Mouse (Mus musculus) limb, embryonic 14.5 days (tissue): ENCODE results near the gene Mpped2. TPM values are rescaled to one million over a fixed set of nuclear protein-coding genes. Genes with fewer than 3 reads are reported as not detected.

Source experiments
- ATAC-seq: fragments of 200-750 bp; cut with Nextera tagmentation; 2 replicates; pipeline ENCODE4 v1.8.0; 2017; ENCODE audit warnings: low read depth, moderate number of reproducible peaks, moderate TSS enrichment; ENCODE audit not compliant: low FRiP score
- DNase-seq: peaks from one replicate; pipeline ENCODE4 v3.0.0-alpha.2; 2015; ENCODE audit warnings: low spot score
- H3K27ac ChIP-seq: fragments of 300-500 bp; sonication (generic); replicated peaks from 2 replicates; pipeline ENCODE4 v1.5.1; 2014; ENCODE audit warnings: low read depth, mild to moderate bottlenecking, low read length, moderate library complexity, mixed read lengths
- H3K27me3 ChIP-seq: fragments of 300-500 bp; sonication (generic); 2 replicates; pipeline ENCODE4 v1.6.1; 2014; ENCODE audit warnings: low read length, mixed read lengths; ENCODE audit not compliant: control insufficient read depth, insufficient read depth
- H3K36me3 ChIP-seq: fragments of 300-500 bp; sonication (generic); 2 replicates; pipeline ENCODE4 v1.6.1; 2014; ENCODE audit warnings: mild to moderate bottlenecking, low read length, moderate library complexity, mixed read lengths; ENCODE audit not compliant: control insufficient read depth, insufficient read depth
- H3K4me1 ChIP-seq: fragments of 300-500 bp; sonication (generic); 2 replicates; pipeline ENCODE4 v1.6.1; 2014; ENCODE audit warnings: antibody characterized with exemption, low read length, mixed read lengths; ENCODE audit not compliant: control insufficient read depth, insufficient read depth
- H3K4me2 ChIP-seq: fragments of 300-500 bp; sonication (generic); replicated peaks from 2 replicates; pipeline ENCODE4 v1.6.1; 2014; ENCODE audit warnings: low read depth, mild to moderate bottlenecking, low read length, moderate library complexity; ENCODE audit not compliant: severe bottlenecking
- H3K4me3 ChIP-seq: fragments of 300-500 bp; sonication (generic); replicated peaks from 2 replicates; pipeline ENCODE4 v1.5.1; 2014; ENCODE audit warnings: low read length
- H3K9ac ChIP-seq: fragments of 300-500 bp; sonication (generic); 2 replicates; pipeline ENCODE4 v1.6.1; 2014; ENCODE audit warnings: mild to moderate bottlenecking, low read depth, low read length, moderate library complexity; ENCODE audit not compliant: severe bottlenecking
- H3K9me3 ChIP-seq: fragments of 300-500 bp; sonication (generic); 2 replicates; pipeline ENCODE4 v1.6.1; 2016; ENCODE audit warnings: low read length; ENCODE audit not compliant: control insufficient read depth
- POLR2A ChIP-seq: fragments of 200-500 bp; IDR thresholded peaks from 2 replicates; pipeline ENCODE4 v1.8.0; 2012; ENCODE audit warnings: inconsistent platforms, mild to moderate bottlenecking, moderate library complexity, borderline replicate concordance; ENCODE audit not compliant: insufficient read depth, insufficient read length; ENCODE audit errors: extremely low read depth
- WGBS: fragments of 180-500 bp; shearing (Covaris S2); extraction: QIAGEN DNeasy Blood & Tissue Kit; methylation state at CpG from one replicate; pipeline ENCODE4 v1.1.7; 2014; 5-methylcytosine and 5-hydroxymethylcytosine counted together
- polyA plus RNA-seq, 2 experiments: library from polyadenylated mRNA; depleted of rRNA in 1 of 2; stranded (reverse) in 1 of 2; unstranded in 1 of 2; fragments of >200 nt; fragmentation: Nextera tagmentation in 1 of 2; extraction: Ambion mirVana in 1 of 2; gene quantifications; 2 replicates each; pipeline versions ENCODE4 v1.2.1 to v1.2.3; 2012 to 2014

Gene Mpped2
- polyA plus RNA-seq, 2 experiments: 37.8 to 79.5 TPM

DNA sequence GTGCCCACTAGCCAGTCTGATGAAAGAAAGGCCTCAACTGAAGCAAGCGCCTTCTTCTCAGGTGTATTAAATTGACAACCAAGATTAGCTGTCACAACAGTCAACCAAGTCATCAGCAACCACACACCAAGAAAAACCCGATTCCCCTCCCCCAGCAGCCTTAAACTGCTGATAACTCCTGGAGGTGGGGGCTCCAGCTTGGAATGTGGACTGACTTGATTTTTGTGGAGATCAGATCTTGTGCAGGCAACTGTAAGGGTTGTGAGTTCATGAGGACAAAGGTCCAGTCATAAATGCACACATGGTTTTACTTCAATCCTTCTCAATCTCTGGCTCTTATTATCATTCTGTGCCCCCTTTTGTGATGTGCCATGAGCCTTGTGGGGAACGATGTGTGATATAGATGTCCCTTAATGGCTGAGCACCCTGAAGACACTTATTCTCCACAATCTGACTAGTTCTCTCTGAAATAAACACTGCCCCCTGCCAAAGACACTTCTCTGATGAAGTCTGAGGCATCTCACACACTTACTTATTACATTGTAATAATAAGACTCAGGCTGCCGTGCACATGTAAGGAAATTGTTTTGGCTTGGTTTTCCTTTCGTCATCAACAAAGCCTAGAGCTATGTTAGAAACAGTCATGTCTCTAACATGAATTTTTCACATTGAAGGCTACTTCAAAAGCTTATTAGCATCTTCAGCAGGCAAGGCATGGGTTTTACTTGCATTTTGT lies 13.2 kb upstream of the Mpped2 start:
- H3K36me3 ChIP-seq: no peaks in the 10 kb centered on the region
- H3K9ac ChIP-seq: no peak overlapping the region
- no peak for DNase-seq
- peaks cover 13% of the 10 kb centered on the region for H3K4me1 ChIP-seq
- ATAC-seq: no peak
- H3K4me2 ChIP-seq: no peak overlapping the region
- H3K27me3 ChIP-seq: no peaks in the 10 kb centered on the region
- no peak overlapping the region for H3K27ac ChIP-seq
- WGBS: 60% methylated on average over 5 of the region's 5 CpGs
- no peak for TF ChIP-seq POLR2A
- H3K4me3 ChIP-seq: no peak overlapping the region
- no peaks in the 10 kb centered on the region for H3K9me3 ChIP-seq

DNA sequence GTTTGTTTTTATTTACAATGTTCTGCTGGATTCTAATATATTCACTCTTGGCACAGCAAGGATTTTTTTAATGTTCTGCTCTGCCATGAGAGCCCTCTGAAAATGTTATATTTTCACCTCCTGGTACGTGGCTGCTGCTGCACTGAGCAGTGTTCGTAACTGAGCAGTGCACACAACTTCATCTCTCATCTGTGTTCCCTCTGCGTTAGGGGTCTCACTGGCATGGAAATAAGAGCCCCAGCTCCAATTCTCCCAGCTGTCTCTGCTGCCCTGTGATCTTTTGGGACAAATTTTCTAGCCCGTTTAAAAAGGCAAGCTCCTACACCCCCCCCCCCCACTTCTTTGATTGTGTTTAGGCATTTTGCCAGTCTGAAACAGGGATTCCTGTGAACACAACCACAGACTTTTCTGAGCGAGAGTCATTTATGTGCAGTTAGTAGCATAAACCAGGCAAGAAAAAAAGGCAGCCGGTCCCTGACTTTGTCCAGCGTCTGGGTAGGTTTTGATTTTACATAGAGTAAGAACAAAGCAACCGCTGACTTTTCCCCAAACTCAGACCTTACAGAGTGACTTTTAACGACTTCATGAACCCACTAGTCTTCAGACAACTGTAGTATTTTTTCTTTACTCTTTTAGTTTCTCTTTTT lies 9.8 kb upstream of the Mpped2 start:
- Histone ChIP-seq H3K4me3 (peak overlapping the region; percentile 1; the same call in 1 of the 2 replicates), H3K9ac (peak overlapping the region; percentile 38; the same call in 1 of the 2 replicates), H3K27me3 (no peaks in the 10 kb centered on the region), H3K9me3 (no peaks in the 10 kb centered on the region), H3K4me2 (peak overlapping the region; percentile 25), H3K36me3 (no peaks in the 10 kb centered on the region), H3K4me1 (peaks cover 13% of the 10 kb centered on the region), H3K27ac (peak overlapping the region; percentile 74)
- peak; percentile 63 for DNase-seq
- ATAC-seq: peak; percentile 84
- WGBS: 10% methylated on average over 9 of the region's 9 CpGs
- TF ChIP-seq POLR2A: no peak

DNA sequence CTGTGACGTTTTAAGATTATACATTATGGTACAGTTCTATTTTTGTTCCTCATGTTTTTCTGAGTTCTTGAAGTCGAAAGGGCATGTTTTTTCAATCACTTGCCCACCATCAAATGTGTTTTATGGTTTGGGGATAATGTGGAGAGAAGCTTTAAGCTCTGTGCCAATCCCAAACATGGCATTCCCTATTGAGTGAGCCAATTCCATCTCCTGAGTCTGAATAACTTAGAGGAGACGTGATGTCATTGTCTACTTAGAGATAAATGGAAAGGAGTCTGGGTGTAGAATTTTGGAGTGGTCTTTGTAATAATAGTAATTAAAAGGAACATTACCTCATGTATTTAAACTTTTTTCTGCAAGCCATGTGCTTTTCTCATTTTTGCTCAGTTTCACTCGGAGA lies 9.2 kb upstream of the Mpped2 start:
- ATAC-seq (0 out of 2 replicates have a peak, but pooled peaks have one; percentile 56), DNase-seq (peak; percentile 42)
- peak overlapping the region; percentile 38; the same call in 1 of the 2 replicates for H3K9ac ChIP-seq
- H3K4me1 ChIP-seq: peaks cover 13% of the 10 kb centered on the region
- H3K9me3 ChIP-seq: no peaks in the 10 kb centered on the region
- peak overlapping the region; percentile 1; the same call in 1 of the 2 replicates for H3K4me3 ChIP-seq
- H3K36me3 ChIP-seq: no peaks in the 10 kb centered on the region
- no peaks in the 10 kb centered on the region for H3K27me3 ChIP-seq
- WGBS: 21% methylated on average over 4 of the region's 4 CpGs
- no peak for TF ChIP-seq POLR2A
- peak overlapping the region; percentile 25 for H3K4me2 ChIP-seq
- H3K27ac ChIP-seq: peak overlapping the region; percentile 74

DNA sequence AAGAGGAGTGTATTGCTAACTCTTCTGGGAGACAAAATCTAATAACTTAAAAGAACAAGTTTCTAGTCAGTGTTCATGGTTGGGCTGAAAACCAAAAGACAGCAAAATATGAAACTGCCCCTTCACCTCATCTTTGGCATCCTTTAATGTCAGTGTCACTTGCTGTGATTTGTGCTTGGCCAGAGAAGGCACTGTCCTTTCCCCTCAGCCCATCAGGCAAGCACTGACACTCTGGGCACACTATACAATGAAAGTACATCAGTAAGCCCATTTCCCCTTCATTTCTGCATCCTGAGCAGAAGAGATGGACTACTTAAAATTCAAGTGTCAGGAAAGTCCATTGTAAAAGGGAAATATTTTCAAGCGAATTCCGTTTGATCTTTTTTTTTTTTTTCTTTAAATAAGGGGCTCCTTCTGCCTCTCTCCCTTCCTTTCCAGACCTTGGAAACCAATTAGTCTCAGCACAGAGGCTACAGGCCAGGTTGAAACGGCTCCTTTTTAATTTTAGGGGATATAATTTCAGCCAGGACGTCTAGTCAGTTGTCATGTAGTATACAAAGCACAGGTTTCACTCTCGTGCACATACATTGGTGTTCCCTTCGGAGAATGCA lies 1.2 kb upstream of the Mpped2 start:
- Histone ChIP-seq H3K27me3 (no peaks in the 10 kb centered on the region), H3K4me3 (peak overlapping the region; percentile 93; the same call in 1 of the 2 replicates), H3K27ac (no peak overlapping the region), H3K4me1 (peaks cover 10% of the 10 kb centered on the region), H3K36me3 (no peaks in the 10 kb centered on the region), H3K4me2 (peak overlapping the region; percentile 98), H3K9ac (no peak overlapping the region), H3K9me3 (no peaks in the 10 kb centered on the region)
- no peak for TF ChIP-seq POLR2A
- DNase-seq (no peak), ATAC-seq (no peak)
- 9% methylated on average over 6 of the region's 6 CpGs for WGBS

DNA sequence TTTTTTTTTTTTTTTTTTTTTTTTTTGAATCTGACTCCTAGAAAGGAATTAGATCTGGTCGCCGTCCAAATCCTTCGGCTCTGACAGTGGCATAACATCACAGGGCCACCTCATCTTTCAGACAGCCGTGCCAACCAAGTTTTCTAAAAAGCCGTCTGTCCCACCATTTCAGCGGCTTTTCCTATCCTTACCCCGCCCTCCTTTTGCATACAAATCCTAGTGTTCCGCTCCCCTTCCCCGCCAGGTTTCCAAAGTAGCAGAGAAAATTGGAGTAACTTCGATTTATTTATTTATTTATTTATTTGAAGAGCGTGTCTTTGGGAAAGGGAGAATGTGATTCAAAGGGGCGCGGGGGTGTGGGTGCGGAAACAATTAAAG lies 675 bp upstream of the Mpped2 start:
- Histone ChIP-seq H3K4me1 (peaks cover 14% of the 10 kb centered on the region), H3K4me3 (peak overlapping the region; percentile 93), H3K27me3 (no peaks in the 10 kb centered on the region), H3K9ac (no peak overlapping the region), H3K36me3 (no peaks in the 10 kb centered on the region), H3K9me3 (no peaks in the 10 kb centered on the region), H3K4me2 (peak overlapping the region; percentile 98), H3K27ac (peak overlapping the region; percentile 98; the same call in 1 of the 2 replicates)
- WGBS: under 1% methylated on average over 14 of the region's 14 CpGs
- ATAC-seq (no peak), DNase-seq (peak; percentile 16)
- TF ChIP-seq POLR2A: no peak
